Mouse (Mus musculus): Measurements from ENCODE around the gene Chil1.

DNA sequence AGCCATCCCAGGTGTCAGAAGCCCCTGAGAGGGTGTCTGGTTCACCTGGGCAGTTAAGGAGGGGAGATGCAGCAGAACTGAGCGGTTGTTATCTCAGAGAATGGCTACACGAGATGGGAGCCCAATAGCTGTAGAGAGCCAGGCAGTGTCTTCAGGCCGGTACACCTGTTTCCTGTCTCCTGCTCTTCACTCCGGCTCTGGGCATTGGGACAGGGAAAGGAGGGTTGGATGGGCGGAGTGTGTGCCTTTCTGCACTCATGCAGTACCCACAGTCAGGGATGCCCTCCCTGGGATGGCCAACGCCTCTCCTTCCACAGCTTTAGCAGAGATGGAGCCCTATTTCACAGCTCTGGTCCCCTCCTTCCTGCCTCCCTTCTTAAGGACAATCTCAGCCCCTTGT lies 29.1 kb downstream of the Chil1 start:
- no peak for TF ChIP-seq GATA1 (IDR thresholded peaks at IDR 0.05; ENCODE audit: low read length)
- TF ChIP-seq TAL1 (IDR thresholded peaks at IDR 0.05; ENCODE audit: low read length) = no peak
